Mouse (Mus musculus) lung, embryonic 15.5 days (tissue): ENCODE results near the gene Cphx3. TPM values are rescaled to one million over a fixed set of nuclear protein-coding genes. Genes with fewer than 3 reads are reported as not detected.

Source experiments
- polyA plus RNA-seq: library from polyadenylated mRNA; unstranded; fragments of >200 nt; fragmentation: Nextera tagmentation; extraction: Ambion mirVana; gene quantifications from 2 replicates; pipeline ENCODE4 v1.2.1, GENCODE M21; 2015

The Cphx3 gene
- polyA plus RNA-seq, 1 experiment from 2014 or later: not detected

Other genes starting within 250 kb of the Cphx3 start
- gene Anxa11, start 240.1 kb upstream of the Cphx3 start, polyA plus RNA-seq: 23.3 and 26.1 TPM in 2 replicates
- 2.5 and 2.7 TPM in 2 replicates for gene Plac9a, start 179.2 kb upstream of the Cphx3 start, polyA plus RNA-seq
- gene Tmem254a, start 154.6 kb upstream of the Cphx3 start, polyA plus RNA-seq: 3.0 and 3.6 TPM in 2 replicates
- gene Cphx1, start 144.0 kb upstream of the Cphx3 start, polyA plus RNA-seq: not detected in 2 replicates
- gene Duxbl1, start 103.7 kb upstream of the Cphx3 start, polyA plus RNA-seq: 1.3 and 2.3 TPM in 2 replicates
- gene Gm9780, start 39.6 kb upstream of the Cphx3 start, polyA plus RNA-seq: 60.0 and 62.6 TPM in 2 replicates
- gene Tmem254c, start 14.9 kb upstream of the Cphx3 start, polyA plus RNA-seq: 39.1 and 42.6 TPM in 2 replicates
- gene Cphx2, start 781 bp upstream of the Cphx3 start, polyA plus RNA-seq: not detected in 2 replicates
- gene Duxbl2, start 36.1 kb downstream of the Cphx3 start, polyA plus RNA-seq: 0.34 and 0.52 TPM in 2 replicates
- gene Plac9b, start 100.2 kb downstream of the Cphx3 start, polyA plus RNA-seq: 64.6 and 69.3 TPM in 2 replicates
- gene Tmem254b, start 124.7 kb downstream of the Cphx3 start, polyA plus RNA-seq: 34.7 and 38.1 TPM in 2 replicates
- 1.7 and 1.8 TPM in 2 replicates for gene Duxbl3, start 175.7 kb downstream of the Cphx3 start, polyA plus RNA-seq